Mouse (Mus musculus) stomach, embryonic 15.5 days (tissue): ENCODE data around the gene Col10a1. TPM values are rescaled to one million over a fixed set of nuclear protein-coding genes. Genes with fewer than 3 reads are reported as not detected.
"Not testable (repeated sequence)": the region's sequence is repeated elsewhere in the genome, so short reads cannot be mapped to it uniquely, and the experiment has no call there.

Experiments used
- ATAC-seq: fragments of 200-750 bp; cut with Nextera tagmentation; 2 replicates; pipeline ENCODE4 v1.8.0; 2017; ENCODE audit warnings: low read depth, moderate number of reproducible peaks, moderate TSS enrichment; ENCODE audit not compliant: insufficient read depth, low FRiP score
- H3K27ac ChIP-seq: fragments of 300-500 bp; sonication (generic); 2 replicates; pipeline ENCODE4 v1.5.1; 2015; ENCODE audit warnings: mild to moderate bottlenecking, inconsistent platforms
- H3K27me3 ChIP-seq: fragments of 300-500 bp; sonication (generic); replicated peaks from 2 replicates; pipeline ENCODE4 v1.6.1; 2015; ENCODE audit warnings: inconsistent platforms
- H3K36me3 ChIP-seq: fragments of 300-500 bp; sonication (generic); 2 replicates; pipeline ENCODE4 v1.6.1; 2015; ENCODE audit warnings: inconsistent platforms
- H3K4me1 ChIP-seq: fragments of 300-500 bp; sonication (generic); 2 replicates; pipeline ENCODE4 v1.6.1; 2015; ENCODE audit warnings: inconsistent platforms
- H3K4me2 ChIP-seq: fragments of 300-500 bp; sonication (generic); 2 replicates; pipeline ENCODE4 v1.6.1; 2015; ENCODE audit warnings: mild to moderate bottlenecking, inconsistent platforms
- H3K4me3 ChIP-seq: fragments of 300-500 bp; sonication (generic); replicated peaks from 2 replicates; pipeline ENCODE4 v1.5.1; 2015; ENCODE audit warnings: inconsistent platforms
- H3K9ac ChIP-seq: fragments of 300-500 bp; sonication (generic); 2 replicates; pipeline ENCODE4 v1.6.1; 2015; ENCODE audit warnings: inconsistent platforms
- H3K9me3 ChIP-seq: fragments of 300-500 bp; sonication (generic); 2 replicates; pipeline ENCODE4 v1.6.1; 2016; ENCODE audit warnings: inconsistent platforms
- WGBS: fragments of 180-500 bp; shearing (Covaris S2); methylation state at CpG from one replicate; pipeline ENCODE4 v1.1.7; 2015; 5-methylcytosine and 5-hydroxymethylcytosine counted together
- polyA plus RNA-seq: library from polyadenylated mRNA; unstranded; fragments of >200 nt; fragmentation: Nextera tagmentation; extraction: Ambion mirVana; gene quantifications from 2 replicates; pipeline ENCODE4 v1.2.1, GENCODE M21; 2015

The Col10a1 gene
- polyA plus RNA-seq: 0.10 TPM in 2 replicates

DNA sequence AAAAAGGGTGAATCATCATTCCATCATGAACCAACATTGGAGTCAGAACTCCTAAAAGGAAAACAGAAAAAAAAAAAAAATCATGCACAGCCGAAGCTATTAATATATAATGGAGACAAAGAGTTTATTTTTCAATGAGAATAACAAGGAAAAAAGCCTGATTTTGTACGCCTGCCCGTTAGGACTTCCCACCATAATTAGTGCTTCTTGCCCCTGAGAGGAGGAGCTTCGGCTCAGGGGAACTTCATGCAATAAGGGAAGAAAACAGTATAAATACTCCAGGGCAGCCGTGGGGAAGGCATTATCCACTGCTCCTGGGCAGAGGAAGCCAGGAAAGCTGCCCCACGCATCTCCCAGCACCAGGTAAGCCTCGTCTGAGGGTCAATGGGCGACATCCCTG is at the start of gene Col10a1:
Gene Col10a1, plus strand, starts transcription at position 301 of the 400 bp plus-strand sequence.
- H3K4me3 ChIP-seq: no peak within 1 kb of the TSS
- H3K36me3 ChIP-seq: no peaks in the 10 kb centered on the region
- no peak within 1 kb of the TSS for H3K27ac ChIP-seq
- WGBS: 76% methylated on average over 8 of the region's 8 CpGs
- H3K4me1 ChIP-seq: no peaks in the 10 kb centered on the region
- H3K9me3 ChIP-seq: no peaks in the 10 kb centered on the region
- H3K9ac ChIP-seq: no peak within 1 kb of the TSS
- no peaks in the 10 kb centered on the region for H3K27me3 ChIP-seq
- H3K4me2 ChIP-seq: no peak within 1 kb of the TSS
- ATAC-seq: no peak

DNA sequence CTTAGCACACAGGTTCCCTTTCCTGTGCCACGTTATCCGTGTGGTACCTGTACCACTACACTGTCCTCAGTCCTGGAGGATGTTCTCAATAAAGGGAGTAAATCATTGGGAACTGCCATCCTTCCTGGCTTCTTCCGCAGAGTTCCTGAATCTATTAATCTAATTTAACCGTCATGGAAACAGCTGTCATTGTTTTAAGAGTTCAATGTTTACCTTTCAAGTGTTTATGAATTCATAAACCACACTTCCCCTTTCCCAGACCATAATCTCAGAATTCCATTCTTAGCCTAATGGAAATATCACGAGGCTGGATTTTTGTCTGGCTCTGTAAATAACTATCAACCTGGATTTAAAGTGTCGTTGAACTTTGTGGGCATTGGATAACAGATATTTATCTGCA is 48.8 kb upstream of the Col10a1 start:
- H3K36me3 ChIP-seq: no peaks in the 10 kb centered on the region
- no peak for ATAC-seq
- 45% methylated on average over 6 of the region's 6 CpGs for WGBS
- H3K4me3 ChIP-seq: no peak overlapping the region
- H3K27me3 ChIP-seq: no peaks in the 10 kb centered on the region
- no peak overlapping the region for H3K9ac ChIP-seq
- H3K9me3 ChIP-seq: no peaks in the 10 kb centered on the region
- no peak overlapping the region for H3K27ac ChIP-seq
- no peak overlapping the region for H3K4me2 ChIP-seq
- H3K4me1 ChIP-seq: no peaks in the 10 kb centered on the region

DNA sequence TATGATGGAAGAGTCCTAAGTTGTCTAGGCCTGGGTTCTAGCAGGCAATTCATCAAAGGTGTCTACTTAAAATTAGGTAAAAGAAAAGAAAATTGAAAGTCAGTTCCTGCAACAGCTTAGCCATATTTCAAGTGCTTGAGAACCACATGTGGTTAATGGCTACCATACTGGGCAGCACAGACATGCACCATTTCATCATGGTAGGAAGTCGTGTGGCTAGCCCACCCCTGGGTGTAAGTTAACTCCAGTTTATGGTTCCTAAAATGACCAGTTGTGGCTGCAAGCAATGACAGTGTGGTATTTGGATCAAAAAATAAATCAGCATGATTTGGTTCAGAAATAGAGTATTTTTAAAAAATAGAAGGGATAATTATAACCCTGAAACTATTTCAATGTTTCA is 47.9 kb upstream of the Col10a1 start:
- ATAC-seq: no peak
- no peak overlapping the region for H3K9ac ChIP-seq
- no peak overlapping the region for H3K27ac ChIP-seq
- no peak overlapping the region for H3K4me2 ChIP-seq
- H3K27me3 ChIP-seq: no peaks in the 10 kb centered on the region
- H3K4me3 ChIP-seq: no peak overlapping the region
- no peaks in the 10 kb centered on the region for H3K36me3 ChIP-seq
- H3K4me1 ChIP-seq: no peaks in the 10 kb centered on the region
- 81% methylated on average over 1 of the region's 1 CpGs for WGBS
- no peaks in the 10 kb centered on the region for H3K9me3 ChIP-seq

DNA sequence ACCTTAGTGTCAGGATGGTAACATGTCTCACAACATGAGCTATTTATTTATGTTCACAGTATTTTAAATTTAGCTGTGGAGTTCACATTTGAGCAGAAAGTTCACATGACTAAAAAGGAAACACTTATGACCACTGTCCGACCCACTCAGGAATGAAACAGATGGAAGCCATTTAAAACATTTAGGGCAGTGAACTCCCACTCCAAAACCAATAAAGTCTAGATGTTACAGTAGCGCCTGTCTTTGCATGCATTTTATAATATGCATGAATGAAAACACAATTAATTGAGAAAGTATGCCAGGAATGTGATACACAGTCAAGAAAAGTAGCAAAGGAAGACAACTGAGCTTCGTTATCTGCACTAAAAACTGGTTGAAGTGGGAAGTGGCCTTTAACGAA is 37.6 kb upstream of the Col10a1 start:
- no peaks in the 10 kb centered on the region for H3K4me1 ChIP-seq
- H3K9ac ChIP-seq: no peak overlapping the region
- H3K27ac ChIP-seq: no peak overlapping the region
- no peak for ATAC-seq
- WGBS: 80% methylated on average over 4 of the region's 4 CpGs
- H3K36me3 ChIP-seq: no peaks in the 10 kb centered on the region
- H3K4me2 ChIP-seq: no peak overlapping the region
- H3K4me3 ChIP-seq: no peak overlapping the region
- no peaks in the 10 kb centered on the region for H3K9me3 ChIP-seq
- no peaks in the 10 kb centered on the region for H3K27me3 ChIP-seq

DNA sequence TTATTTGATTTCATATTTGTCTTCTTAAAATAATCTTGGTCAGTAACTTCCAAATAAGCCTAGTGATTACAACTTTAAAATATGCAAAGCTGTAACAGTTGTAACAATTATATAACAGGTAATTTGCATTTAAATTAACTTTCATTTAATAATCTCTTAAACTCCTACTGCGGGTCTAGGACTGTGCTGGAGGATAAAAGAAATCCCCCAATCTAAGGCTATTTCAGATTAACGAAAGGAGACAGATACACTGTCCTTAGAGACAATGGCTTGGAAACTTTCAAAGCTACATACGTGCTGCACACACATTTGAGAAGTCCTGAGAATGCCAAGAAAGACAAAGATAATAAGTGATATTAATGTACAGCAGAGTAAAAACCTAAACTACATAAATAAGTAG is 31.5 kb upstream of the Col10a1 start:
- Histone ChIP-seq H3K4me3 (no peak overlapping the region), H3K4me1 (no peaks in the 10 kb centered on the region), H3K27ac (no peak overlapping the region), H3K36me3 (no peaks in the 10 kb centered on the region), H3K9ac (no peak overlapping the region), H3K9me3 (no peaks in the 10 kb centered on the region), H3K4me2 (no peak overlapping the region), H3K27me3 (no peaks in the 10 kb centered on the region)
- no peak for ATAC-seq
- WGBS: 86% methylated on average over 3 of the region's 3 CpGs

DNA sequence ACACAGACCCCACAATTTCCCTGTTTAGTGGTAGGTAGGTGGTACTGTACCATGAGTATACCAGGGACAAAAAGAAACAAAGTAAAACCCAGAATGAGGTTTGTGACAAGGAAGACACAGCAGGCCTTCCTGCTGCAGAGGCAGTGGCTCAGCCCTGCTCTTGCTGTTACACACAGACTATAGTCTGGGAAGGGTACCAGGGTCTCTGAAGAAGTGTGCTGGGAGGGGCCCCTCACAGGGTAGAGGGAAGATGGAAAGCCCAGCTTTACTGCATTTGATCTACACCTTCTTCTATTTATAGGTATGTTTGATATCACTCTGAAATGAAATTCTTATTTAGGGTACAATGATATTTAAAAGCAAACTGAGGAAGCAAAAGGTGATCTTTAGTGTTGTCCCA is 26.0 kb upstream of the Col10a1 start:
- no peak for ATAC-seq
- Histone ChIP-seq H3K4me1 (no peaks in the 10 kb centered on the region), H3K9ac (no peak overlapping the region), H3K9me3 (no peaks in the 10 kb centered on the region), H3K27ac (no peak overlapping the region), H3K27me3 (no peaks in the 10 kb centered on the region), H3K36me3 (no peaks in the 10 kb centered on the region), H3K4me2 (no peak overlapping the region), H3K4me3 (no peak overlapping the region)

DNA sequence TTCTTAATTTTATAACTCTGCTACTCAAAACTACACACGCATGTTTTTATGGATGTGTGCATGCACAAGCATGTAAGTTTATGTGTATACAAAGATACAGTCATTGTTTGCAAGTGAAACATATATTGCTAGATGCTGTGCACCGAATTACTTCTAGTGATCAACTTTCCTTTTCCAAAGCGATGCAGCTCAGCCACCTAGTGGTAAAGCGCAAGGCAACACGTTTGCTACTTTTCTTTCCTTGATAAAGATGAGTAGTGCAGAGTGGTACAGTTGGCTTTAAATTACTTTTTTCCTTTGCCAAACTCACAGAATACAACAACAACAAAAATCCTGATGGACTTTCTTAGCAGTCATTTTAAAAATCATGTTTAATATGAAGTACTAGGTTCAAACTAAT is 21.6 kb upstream of the Col10a1 start:
- Histone ChIP-seq H3K36me3 (no peaks in the 10 kb centered on the region), H3K9me3 (no peaks in the 10 kb centered on the region), H3K27me3 (no peaks in the 10 kb centered on the region), H3K9ac (no peak overlapping the region), H3K4me1 (no peaks in the 10 kb centered on the region), H3K4me3 (no peak overlapping the region), H3K4me2 (no peak overlapping the region), H3K27ac (no peak overlapping the region)
- 64% methylated on average over 5 of the region's 5 CpGs for WGBS
- ATAC-seq: no peak

DNA sequence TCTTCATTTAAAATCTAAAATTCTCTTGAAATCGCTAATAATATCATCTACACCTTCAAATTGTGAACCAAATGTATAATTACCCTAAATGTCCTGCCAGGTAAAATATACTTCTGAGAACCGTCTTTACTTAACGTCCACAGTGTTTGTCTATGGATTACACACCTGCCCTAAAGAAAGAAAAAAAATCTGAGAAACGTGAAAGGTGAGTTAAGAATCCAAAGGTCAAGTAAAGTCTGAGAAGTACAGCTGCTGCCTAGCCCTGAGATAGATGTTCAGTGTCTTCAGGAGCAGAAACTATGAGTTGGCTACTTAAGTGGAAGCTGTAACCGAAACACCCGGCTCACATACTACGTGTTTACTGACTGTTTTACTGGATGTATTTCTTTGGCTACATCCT is 16.4 kb upstream of the Col10a1 start:
- H3K27ac ChIP-seq: no peak overlapping the region
- H3K9ac ChIP-seq: no peak overlapping the region
- WGBS: 59% methylated on average over 7 of the region's 7 CpGs
- ATAC-seq: no peak
- H3K4me3 ChIP-seq: no peak overlapping the region
- no peaks in the 10 kb centered on the region for H3K9me3 ChIP-seq
- no peaks in the 10 kb centered on the region for H3K27me3 ChIP-seq
- no peaks in the 10 kb centered on the region for H3K4me1 ChIP-seq
- H3K36me3 ChIP-seq: no peaks in the 10 kb centered on the region
- no peak overlapping the region for H3K4me2 ChIP-seq

DNA sequence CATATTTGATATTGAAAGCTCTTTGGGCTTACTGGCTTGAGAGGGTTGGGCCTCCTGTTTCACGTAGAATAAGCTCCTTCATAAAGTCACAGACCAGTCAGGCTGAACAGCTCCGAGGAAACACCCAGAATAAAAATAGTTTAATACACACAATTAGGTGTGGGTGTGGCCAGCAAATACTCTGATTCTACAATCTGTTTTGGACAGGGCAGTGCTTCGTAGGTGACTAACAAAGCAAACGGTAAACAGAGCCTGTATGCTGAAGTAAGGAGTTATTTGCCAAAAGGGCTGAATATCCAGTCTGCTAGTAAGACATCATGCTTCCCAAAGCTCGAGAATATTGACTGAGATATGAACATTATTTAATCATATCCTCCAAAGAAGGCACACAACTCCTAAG is 4.1 kb upstream of the Col10a1 start:
- no peaks in the 10 kb centered on the region for H3K27me3 ChIP-seq
- no peaks in the 10 kb centered on the region for H3K4me1 ChIP-seq
- WGBS: 72% methylated on average over 5 of the region's 5 CpGs
- H3K9ac ChIP-seq: no peak overlapping the region
- no peak overlapping the region for H3K4me3 ChIP-seq
- no peaks in the 10 kb centered on the region for H3K36me3 ChIP-seq
- H3K9me3 ChIP-seq: no peaks in the 10 kb centered on the region
- no peak overlapping the region for H3K27ac ChIP-seq
- H3K4me2 ChIP-seq: no peak overlapping the region
- ATAC-seq: no peak

DNA sequence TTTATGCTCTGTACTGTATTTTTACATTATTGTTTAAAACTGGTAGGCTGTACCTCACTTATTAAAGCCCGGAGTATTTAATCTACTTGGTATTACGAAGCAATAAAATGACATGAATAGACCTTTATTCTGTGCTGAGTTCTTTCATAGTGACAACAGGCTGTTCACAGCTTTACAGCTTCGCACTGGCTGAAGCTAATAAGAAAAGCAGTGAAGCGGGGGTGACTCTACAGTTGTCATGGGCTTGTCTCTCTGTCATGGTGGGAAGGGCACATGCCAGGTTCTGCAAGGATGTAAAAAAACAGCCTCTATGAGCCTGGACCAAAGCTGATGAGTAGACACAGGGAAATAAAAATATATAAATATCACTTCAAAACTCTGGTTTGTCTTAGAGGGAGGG is 7.2 kb downstream of the Col10a1 start:
- no peaks in the 10 kb centered on the region for H3K9me3 ChIP-seq
- no peak overlapping the region for H3K4me3 ChIP-seq
- no peaks in the 10 kb centered on the region for H3K4me1 ChIP-seq
- 89% methylated on average over 4 of the region's 4 CpGs for WGBS
- H3K4me2 ChIP-seq: no peak overlapping the region
- no peaks in the 10 kb centered on the region for H3K27me3 ChIP-seq
- H3K27ac ChIP-seq: no peak overlapping the region
- no peak for ATAC-seq
- 0 out of 2 replicates have a peak, but pooled peaks cover 1% of the 10 kb centered on the region for H3K36me3 ChIP-seq
- H3K9ac ChIP-seq: no peak overlapping the region

DNA sequence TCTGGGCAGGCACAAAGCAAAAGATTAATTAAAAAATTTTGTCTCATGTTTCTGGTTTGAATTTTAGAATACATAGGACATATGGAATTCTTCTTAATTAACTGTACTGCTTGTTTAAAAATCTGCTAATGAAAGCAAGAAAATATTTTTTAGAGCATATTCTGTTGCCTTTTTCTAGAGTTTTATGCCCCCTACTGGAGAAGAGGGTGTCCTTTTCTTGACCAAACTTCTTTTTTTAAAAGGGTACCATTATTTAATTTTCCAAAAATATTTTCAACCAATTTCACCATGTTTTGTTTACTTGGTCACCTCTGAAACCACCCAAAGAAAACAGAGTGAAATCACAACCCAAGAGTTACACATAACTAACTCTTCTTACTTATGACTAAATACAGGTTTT is 9.5 kb downstream of the Col10a1 start:
- ATAC-seq: no peak
- peaks cover 8% of the 10 kb centered on the region for H3K36me3 ChIP-seq
- H3K27ac ChIP-seq: no peak overlapping the region
- H3K9me3 ChIP-seq: no peaks in the 10 kb centered on the region
- no peak overlapping the region for H3K9ac ChIP-seq
- no peak overlapping the region for H3K4me2 ChIP-seq
- H3K27me3 ChIP-seq: no peaks in the 10 kb centered on the region
- H3K4me1 ChIP-seq: no peaks in the 10 kb centered on the region
- no peak overlapping the region for H3K4me3 ChIP-seq

DNA sequence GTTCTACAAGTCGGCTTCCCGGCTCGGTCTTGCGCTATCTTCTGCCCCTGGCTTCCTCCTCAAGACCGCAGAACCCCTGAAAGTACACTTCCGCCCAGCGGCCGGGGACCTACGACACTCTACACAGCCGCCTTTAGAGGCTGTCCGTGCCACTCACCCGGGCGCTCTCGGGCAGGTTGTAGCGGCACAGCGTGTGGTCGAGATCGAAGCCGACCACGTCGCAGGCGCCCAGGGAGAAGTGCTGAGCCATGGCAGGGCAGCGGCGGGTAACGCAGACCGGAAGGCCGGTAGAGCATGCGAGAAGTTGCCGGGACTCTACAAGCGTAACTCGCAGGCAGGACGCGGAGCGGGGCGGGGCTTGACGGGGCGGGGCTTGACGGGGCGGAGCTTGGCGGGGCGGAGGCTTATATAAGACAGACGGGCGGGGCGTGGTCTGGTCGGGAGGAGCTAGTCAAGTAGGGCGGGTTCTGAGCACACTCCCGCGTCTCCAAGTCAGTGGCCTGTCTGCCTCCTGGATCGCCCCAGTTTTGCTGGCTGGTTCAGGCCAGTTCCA is 28.5 kb downstream of the Col10a1 start, which contains the start of gene Nt5dc1:
Gene Nt5dc1, minus strand, starts transcription at position 349 of the 553 bp plus-strand sequence.
- peak within 1 kb of the TSS; percentile 82 for H3K27ac ChIP-seq
- H3K4me2 ChIP-seq: peak within 1 kb of the TSS; percentile 73
- no peaks in the 10 kb centered on the region for H3K27me3 ChIP-seq
- H3K36me3 ChIP-seq: no peaks in the 10 kb centered on the region
- peaks cover 3% of the 10 kb centered on the region; the same call in 1 of the 2 replicates for H3K4me1 ChIP-seq
- peak; percentile 99 for ATAC-seq
- WGBS: under 1% methylated on average over 49 of the region's 49 CpGs
- H3K4me3 ChIP-seq: peak within 1 kb of the TSS; percentile 78
- peak within 1 kb of the TSS; percentile 77 for H3K9ac ChIP-seq
- H3K9me3 ChIP-seq: no peaks in the 10 kb centered on the region

DNA sequence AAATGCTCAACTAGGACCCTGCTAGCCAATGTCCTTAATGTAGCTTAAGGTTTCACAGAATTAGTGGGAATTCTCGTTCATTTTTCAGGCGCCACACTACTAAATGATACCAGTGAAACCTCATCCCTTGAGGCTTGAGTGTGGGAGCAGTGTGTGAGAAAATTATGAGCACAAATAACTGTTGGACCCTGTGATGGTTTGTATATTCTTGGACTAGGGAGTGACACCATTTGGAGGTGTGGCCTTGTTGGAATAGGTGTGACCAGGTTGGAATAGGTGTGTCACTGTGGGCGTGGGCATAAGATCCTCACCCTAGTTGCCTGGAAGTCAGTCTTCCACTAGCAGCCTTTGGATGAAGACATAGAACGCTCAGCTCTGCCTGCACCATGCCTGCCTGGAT is 29.0 kb downstream of the Col10a1 start:
- not testable (repeated sequence) for ATAC-seq, H3K36me3 ChIP-seq, H3K4me1 ChIP-seq, H3K9me3 ChIP-seq, H3K27me3 ChIP-seq
- Histone ChIP-seq H3K4me3 (peak overlapping the region; percentile 78), H3K27ac (peak overlapping the region; percentile 59; the same call in 1 of the 2 replicates), H3K9ac (0 out of 2 replicates have a peak overlapping the region, but pooled peaks have one; percentile 19), H3K4me2 (peak overlapping the region; percentile 73)
- WGBS: 66% methylated on average over 4 of the region's 4 CpGs
